Mouse (Mus musculus) gastrocnemius, postnatal 36 days (tissue): ENCODE measurements at regions not wholly inside any gene's neighbourhood (a gene's known extent, or its start where the extent isn't known, plus 50 kb on each side); places are given as distances from the start of the nearest gene placed in this dataset.

Experiments used
- DNase-seq, 2 experiments: peaks; one replicate each; pipeline ENCODE4 v3.0.0; 2022
- intact Hi-C: fragments of 180-260 bp; cut with DNase I; formaldehyde crosslinking; loops from one replicate; pipeline ENCODE4 v1.15.1; 2025

DNA sequence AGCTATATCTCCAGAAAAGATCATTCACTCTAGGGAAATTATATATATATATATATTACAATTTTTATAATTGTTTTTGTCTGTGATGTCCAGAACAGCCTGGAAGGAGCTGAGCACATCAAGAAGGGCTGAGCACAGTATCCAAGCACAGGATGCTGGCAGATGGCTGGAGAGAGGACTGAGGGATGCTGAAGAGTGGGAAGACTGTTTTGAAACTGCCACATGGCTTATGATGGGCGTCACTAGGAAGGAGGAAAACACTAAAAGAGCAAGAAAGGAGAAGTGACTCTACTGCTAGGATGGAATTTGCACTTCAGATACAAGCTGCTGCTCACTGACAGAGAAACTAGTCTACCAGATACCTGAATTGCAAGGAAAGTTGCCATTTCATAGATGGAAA is 50.4 kb upstream of the Atg10 start:
- DNase-seq: no peak
- intact Hi-C loops: no loop called here

GRCm38 (mm10) chr13:91274615-91275014 is 50.8 kb upstream of the Atg10 start:
- DNase-seq: no peak
- intact Hi-C loops: no loop called here

DNA sequence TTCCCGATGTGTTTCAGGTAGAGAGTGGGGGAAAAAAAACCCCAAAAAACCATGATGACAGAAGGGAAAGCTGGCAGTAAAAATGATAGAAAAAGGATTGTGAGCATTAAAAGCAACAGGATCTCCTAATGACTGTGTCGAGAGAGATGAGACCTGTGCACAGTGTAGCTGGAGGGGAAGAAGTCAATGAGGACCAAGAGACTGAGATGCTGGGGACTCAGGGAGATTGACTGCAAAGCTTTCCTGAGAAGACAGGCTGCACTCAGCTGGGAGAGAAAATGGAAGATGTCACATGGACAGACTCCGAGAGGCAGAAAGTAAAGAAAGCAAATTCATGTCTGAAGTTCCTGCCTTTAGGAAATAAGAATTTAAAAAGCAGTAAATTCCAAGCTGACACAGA is 55.7 kb upstream of the Atg10 start:
- DNase-seq: no peak
- intact Hi-C loops: no loop called here

DNA sequence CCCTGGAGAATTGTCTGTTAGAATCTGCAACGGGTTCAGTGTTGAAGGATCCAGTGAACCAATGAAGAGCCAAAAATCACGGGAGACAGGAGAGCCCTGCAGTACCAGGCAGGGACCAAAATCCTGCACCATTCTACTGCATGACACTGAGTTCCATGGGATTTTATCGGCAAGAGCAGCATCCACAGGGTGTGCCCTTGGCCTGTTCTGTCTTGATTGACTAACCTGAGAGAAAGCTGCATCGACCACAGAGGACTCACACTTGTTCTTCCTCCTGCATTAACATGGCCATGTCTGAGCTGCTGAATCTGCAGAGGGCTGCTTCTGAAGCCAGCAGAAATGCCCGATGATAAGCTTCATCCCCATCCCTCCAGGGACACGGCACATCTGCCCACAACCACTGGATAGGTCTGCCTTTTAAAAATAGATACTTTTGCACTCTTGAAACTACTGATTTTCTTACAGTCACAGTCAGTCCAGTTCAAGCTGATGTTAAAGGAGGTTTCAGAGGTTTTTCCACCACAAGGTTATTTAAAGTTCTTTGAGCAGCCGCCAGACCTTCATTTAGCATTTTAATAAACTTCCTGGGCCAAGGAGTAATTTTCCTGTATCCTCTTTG is 71.9 kb upstream of the Atg10 start:
- intact Hi-C loops: no loop called here

DNA sequence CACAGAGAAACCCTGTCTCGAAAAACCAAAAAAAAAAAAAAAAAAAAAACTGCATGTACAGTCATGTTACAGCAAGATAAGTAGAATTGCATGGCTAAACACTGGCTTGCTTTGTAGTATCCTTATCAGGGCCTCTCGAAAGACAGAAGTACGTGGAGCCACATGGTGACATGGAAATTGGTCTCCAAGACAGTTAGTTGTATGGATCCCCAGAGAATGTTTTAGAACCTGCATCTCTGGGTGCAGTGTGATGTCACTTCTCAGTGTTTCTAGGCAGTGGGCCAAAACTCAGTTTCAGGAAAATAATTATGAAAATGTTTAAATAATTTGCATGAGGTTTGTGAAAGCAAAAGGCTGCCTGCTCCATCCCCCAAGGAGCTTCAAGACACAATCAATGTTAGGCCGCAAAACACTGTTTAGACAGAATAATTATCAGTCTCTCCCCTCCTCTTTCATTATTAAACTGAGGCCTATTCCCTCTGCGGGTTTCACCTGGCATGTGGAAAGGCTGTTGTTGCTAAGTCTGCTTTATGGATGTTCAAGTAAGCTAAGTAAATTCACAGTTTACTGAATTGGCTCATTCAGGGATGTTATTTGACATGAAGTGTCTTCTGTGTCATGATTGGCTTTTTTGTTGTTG is 72.9 kb upstream of the Atg10 start:
- intact Hi-C loops: no loop called here
- DNase-seq: no peak

More for the DNA sequence above, 71.9 kb upstream of the Atg10 start:
- DNase-seq: no peak

DNA sequence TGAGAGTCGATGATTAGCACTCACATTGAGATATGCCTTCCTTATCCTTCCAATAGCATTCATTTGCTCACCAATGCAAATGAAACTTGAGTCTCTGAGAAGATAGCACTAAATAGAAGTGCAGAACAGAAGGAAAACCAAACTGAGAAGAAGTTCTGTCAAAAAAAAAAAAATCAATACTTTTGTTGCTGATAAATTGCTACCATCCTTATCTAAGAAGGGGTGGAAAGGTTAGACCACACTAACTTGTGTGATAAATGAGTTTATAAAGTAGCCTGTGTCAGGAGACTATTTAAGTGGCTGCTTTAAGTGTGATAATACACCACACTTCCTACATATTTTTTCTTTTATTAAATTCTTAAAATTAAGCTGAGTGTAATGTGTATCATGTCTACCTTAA is 78.1 kb upstream of the Atg10 start:
- intact Hi-C loops: no loop called here

GRCm38 (mm10) chr13:91305697-91306405 is 82.1 kb upstream of the Atg10 start:
- intact Hi-C loops: no loop called here
- DNase-seq: no peak

More for the DNA sequence above, 78.1 kb upstream of the Atg10 start:
- no peak for DNase-seq

GRCm38 (mm10) chr13:91306545-91306944 is 82.8 kb upstream of the Atg10 start:
- intact Hi-C loops: no loop called here
- no peak for DNase-seq

DNA sequence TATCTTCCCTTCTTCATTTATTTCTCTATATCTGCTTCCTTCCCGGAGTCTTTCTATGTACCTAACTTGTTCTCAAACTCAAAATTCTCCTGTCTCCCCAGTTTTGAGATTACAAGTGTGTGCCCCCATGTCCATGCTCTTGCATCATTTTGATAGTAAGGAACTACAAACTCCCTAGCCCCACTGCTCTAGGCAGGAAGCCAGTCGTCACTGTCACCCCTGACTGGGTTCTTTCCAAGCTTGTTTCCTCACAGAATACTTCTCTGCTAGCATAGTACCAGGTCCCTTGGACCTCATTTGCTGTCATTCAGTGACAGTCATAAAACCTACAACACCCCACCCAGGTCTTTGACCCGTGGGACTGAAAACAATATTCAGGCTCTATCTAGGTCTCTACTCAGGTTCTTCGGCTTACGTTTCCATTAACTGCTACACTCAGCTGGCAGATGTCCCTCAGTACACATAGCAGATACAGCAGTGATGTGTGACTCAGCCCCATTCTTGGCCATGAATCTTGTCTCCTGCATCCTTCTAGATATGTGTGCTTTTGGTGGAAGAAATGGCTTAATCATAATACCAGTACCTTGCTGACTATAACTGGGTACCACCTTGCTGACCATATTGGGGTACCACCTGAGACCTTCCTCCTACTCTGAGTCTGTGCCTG is 89.3 kb upstream of the Atg10 start:
- no peak for DNase-seq
- intact Hi-C loops: no loop called here

GRCm38 (mm10) chr13:91322331-91322730 is 98.6 kb upstream of the Atg10 start:
- no peak for DNase-seq
- intact Hi-C loops: no loop called here

DNA sequence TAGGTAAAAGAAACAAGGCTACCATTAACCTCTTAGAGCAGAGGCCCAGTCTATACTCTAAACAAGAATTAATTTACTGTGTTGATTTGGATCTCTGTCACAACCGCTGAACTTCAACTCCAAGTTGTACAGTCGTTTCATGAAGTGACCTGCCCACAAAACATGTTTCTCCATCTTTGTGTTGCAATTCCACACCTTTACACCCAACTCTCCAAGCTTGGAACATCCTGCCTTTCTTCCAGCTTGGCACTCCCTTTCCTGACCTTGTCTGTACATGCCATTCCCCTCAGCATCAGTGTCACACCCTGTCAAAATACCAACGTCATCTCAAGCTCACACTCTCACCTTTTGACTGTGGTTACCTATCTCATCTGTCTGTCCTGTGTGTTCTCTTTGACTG is 103.1 kb upstream of the Atg10 start:
- intact Hi-C loops: no loop called here
- no peak for DNase-seq

DNA sequence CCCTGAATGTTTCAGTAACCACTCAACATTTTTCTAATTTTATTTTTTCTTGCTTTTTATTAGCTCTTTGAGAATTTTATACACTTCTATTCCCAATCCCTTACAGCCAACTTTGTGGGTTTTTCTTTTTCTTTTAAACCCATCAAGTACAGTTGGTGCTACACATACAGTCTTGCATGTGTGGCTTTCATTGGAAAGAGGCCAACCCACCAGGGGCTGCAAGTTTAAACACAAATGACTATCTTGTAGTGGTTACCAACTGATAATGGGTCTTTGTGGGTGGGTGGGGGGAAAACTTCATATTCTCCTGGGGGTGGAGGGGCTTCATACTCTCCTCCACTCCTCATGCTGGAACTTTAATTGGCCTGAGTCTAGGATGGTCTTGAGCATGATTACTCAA is 110.5 kb upstream of the Atg10 start:
- intact Hi-C loops: no loop called here

GRCm38 (mm10) chr13:91344139-91344538 is 115.9 kb upstream of the Ssbp2 start:
- intact Hi-C loops: no loop called here
- no peak for DNase-seq

More for the DNA sequence above, 110.5 kb upstream of the Atg10 start:
- DNase-seq: no peak

DNA sequence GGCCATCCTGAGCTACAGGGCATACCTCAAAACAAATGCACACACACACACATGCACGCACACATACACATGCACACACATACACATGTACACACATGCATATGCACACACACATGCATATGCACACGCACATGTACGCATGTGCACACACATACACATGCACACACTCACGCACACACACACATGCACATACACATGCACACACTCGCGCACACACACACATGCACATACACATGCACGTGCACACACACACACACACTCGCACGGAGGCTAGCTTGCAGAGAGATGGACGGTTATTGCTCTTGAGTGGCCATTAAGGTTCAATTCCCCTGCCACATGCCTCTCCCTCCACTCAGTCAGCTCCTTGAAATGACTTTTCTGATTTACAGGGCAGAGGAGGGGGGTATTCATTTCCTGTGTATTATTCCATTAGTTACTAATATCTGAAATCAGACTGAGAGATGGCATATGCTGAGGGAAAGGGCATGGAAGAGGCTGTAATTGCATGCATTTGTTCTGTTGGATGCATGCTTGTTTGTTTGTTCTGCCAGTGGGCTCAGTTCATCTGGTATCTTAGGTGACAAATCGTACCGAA is 111.5 kb upstream of the Ssbp2 start:
- no peak for DNase-seq
- intact Hi-C loops: no loop called here

DNA sequence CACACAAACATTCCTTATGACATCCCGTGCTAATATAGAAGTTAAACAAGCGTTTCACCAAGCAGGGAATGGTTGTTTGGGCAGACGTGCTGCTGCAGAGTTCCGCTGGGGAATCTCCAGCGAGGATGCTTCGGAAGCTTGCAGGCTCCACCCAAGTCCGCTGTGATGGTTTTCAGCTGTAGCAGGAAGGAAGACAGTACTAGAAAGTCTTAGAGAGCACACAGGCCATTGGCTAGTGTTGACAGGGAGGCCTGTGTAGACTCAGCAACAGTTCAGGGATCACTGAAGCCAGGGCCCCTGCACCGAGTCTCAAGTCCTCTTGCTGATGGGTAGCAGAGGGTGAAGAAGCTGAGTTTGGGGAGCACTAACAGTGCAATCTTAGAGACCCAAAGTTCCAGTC is 107.8 kb upstream of the Ssbp2 start:
- intact Hi-C loops: no loop called here
- no peak for DNase-seq

DNA sequence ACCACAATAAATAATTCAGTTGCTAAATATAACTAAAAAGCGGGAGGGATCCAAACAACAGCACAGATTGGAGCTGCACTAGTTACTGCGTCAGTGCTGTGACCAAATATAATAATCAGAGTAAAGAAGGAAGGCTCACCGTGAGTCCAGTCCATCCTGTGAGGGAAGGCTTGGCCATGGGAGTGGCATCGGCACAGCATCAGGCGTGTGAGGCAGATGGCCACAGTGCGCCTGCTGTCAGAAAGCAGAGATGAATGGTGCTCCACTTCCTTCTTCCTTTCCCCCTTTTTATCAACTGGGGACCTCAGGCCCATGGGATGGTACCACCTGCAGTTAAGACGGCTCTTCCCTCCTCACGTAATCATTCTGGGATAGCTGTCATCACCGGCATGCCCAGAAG is 103.6 kb upstream of the Ssbp2 start:
- intact Hi-C loops: no loop called here
- no peak for DNase-seq

DNA sequence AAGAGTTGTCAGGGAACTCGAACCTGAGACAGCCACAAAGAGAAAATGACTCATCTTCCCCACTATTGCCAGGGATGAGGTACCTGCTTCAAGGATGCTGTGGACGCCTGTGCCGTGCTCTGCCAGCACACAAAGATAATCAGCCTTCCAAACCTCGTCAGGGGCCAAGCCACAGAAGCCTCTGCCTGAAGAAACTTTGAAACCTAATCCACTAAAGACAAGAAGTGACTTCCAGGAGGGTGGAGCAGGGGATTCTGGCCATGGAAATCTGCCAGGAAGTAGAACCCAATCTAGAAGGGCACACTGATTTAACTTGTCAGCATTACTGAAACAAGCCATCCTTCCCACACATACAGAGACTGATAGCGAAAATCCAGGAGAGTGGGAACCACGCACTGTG is 100.0 kb upstream of the Ssbp2 start:
- intact Hi-C loops: loop anchor here (10.0 kb wide), 2 partner anchors 315 to 395 kb away; no protein-coding TSS in a partner anchor
- DNase-seq: no peak

- intact Hi-C loops: loop anchor here (5.0 to 10.0 kb wide), 3 partner anchors 321 to 592 kb away; no protein-coding TSS in a partner anchor
- peak; percentile 78 to 89 for DNase-seq
Observed at GRCm38 (mm10) chr13:91365270-91365952, 94.7 kb upstream of the Ssbp2 start.

- intact Hi-C loops: loop anchor here (5.0 to 10.0 kb wide), 3 partner anchors 322 to 591 kb away; no protein-coding TSS in a partner anchor
- DNase-seq: no peak
Observed at GRCm38 (mm10) chr13:91366540-91366939, 93.5 kb upstream of the Ssbp2 start.

DNA sequence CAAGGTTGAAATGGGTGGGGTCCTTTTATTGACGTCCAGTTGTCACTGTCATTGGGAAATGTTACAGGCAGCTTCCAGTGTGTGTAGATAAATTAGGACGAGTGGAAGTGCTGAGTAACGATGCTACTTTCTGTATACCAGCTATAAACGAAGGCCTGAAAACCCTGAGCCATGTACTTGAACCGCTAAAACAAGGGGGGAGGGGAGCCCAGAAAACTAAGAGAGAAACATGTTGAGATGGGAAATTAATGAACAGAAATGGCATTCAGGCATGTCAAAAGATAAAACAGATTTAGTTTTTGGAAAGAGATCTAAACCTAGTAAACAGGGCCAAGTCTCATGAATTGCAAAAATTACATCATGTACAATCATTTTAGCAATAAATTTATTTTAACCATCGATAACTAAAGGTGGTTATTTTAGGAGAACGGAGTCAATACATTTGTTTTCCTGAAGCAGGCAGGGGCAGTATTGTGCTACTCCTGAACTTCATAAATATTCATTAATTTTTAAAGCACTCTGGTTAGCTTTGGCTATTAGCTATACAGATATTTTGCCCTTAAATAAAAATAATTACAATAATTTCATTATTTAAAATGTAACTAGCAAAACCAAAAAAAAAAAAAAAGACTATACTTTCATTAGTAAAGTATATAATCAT is 92.1 kb upstream of the Ssbp2 start:
- no peak for DNase-seq
- intact Hi-C loops: loop anchor here (5.0 to 10.0 kb wide), 3 partner anchors 323 to 589 kb away; no protein-coding TSS in a partner anchor
